Mouse (Mus musculus) cerebellum, adult 11 months (tissue): ENCODE measurements around the gene Mc3r.

Experiments
- DNase-seq: peaks from one replicate; pipeline ENCODE4 v3.0.0; 2022

The Mc3r gene

GRCm38 (mm10) chr2:172256956-172257355 is 8.7 kb downstream of the Mc3r start:
- no peak for DNase-seq

DNA sequence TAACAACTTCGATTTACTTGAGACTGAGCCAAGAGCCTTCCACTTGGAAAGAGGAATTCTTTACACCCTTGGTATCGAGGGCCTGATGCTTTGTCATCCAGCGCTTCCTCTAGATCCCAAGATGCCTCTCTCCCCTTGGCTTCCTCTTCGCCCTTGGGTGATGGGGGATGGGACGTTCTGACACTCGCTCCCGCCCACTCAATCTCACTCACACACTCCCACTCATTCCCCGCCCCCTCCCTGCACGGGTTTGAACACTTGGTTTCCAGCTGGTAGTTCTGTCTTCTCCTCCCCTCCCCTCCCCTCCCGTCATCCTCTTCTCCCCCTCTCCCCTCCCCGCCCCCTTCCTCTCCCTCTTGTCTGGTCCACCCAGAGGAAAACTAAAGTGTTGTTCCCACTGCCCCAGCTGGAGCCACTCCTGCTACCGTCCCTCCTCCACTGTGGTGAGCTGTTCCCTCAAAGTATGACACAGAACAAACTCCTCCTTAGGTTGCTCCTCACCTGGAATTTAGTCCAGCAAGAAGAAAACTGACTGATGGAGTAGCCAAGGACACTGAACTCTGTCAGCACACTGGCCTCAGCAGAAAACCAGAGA is 9.3 kb downstream of the Mc3r start:
- DNase-seq: no peak

DNA sequence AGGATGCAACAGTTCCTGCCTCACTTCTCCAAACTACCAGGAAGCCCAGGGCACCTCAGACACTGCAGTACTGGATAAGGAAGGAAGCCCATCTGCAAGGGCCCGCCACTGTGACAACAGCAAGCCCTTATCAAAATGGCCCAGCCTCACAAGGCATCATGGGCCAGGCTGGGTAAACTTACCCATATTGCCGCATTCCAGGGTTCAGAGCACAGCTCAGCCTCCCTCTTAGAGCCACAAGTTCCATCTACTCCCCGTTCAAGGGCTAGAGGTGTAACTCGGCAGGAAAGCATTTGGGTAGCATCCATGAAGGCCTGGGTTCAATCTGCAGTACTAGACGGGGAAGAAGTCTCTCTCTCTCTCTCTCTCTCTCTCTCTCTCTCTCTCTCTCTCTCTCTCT is 11.8 kb downstream of the Mc3r start:
- no peak for DNase-seq

- DNase-seq: no peak
These were observed 13.1 kb downstream of the Mc3r start for GRCm38 (mm10) chr2:172261441-172261840.

- DNase-seq: no peak
These were observed 14.9 kb downstream of the Mc3r start for GRCm38 (mm10) chr2:172263216-172263615.

DNA sequence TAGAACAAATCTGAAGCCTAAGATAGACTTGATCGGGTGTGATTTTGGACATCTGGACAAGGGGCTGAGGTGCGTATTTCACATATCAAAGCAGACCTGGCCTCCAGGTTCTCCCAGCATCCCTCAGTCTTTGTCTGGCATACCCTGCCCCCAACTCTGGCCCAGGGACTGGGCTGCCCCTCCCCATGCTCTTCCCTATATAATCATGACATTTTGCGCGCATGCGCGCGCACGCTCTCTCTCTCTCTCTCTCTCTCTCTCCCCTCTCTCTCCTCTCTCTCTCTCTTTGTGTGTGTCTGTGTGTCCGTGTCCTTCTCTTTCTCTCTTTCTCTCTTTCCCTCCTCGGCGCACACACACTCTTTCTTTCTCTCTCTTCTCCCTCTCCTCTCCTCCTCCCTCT is 21.6 kb downstream of the Mc3r start:
- no peak for DNase-seq

- no peak for DNase-seq
These were observed 22.2 kb downstream of the Mc3r start for GRCm38 (mm10) chr2:172270485-172270944.

DNA sequence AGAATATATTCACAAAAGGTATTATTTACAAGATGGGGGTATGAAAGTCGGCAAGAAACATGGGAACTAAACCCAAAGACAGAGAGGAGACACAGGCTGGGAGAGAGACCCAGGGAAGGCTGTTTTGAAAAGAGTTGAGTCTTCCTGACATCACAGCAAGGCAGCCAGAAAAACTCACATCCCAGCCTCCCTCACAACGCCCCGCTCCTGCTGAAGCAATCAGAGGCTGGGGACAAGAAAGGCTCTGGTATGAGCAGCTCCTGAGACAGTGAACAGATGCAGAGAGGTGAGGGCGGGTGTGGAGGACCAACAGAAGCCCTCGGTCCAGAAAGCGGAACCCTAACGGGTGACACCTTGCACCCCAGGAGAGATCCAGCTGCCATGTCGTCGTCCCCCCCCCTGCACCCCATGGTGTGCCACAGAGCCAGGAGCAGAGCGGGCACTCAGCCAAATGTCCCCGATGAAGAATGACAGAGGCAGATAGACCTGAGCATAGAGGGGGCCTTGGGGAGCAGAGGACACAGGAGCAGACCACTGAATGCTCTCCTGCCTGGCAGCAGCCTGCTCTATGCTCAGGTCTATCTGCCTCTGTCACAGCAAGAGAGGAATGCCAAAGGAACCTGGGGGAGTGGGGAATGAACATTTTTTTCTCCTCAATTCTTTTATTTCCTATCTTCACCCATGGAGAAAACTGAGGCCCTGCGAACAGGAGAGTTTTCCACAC is 22.8 kb downstream of the Mc3r start:
- no peak for DNase-seq

- no peak for DNase-seq
These were observed 26.4 kb downstream of the Mc3r start for GRCm38 (mm10) chr2:172274662-172275061.

DNA sequence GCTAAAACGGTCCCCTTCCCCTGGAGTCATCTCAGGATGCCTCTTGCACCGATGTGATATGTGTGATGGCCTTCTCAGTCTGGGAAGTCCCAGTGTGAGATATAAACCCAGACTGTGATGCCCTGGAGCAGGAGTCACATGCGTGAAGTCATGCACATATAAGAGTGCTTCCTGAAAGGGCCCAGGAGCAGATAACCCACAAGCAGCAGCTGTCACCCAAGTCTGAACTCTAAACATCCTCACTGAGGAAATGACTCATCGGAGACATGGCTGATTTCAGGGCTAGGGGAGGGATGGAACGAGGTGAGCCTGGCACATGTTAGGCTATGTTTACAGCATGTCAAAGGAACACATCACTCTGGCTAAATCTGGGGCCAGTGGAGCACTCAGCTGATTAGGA is 27.9 kb downstream of the Mc3r start:
- DNase-seq: no peak

DNA sequence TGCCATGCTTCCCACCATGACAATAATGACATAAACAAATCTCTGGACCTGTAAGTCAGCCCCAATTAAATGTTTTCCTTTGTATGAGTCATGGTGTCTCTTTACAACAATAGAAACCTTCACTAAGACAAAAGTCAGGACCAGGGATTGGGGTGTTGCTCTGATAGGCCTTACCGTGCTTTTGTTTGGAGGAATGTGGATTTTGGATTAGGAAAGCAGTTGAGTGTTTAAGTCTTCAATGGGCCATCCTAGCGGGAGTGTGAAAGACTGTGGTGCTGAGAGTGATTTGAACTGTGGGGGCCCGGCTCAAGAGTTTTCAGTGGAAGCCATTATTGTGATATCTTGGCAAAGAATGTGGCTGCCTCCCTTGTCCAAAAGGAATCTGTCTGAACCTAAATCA is 30.7 kb downstream of the Mc3r start:
- DNase-seq: no peak

GRCm38 (mm10) chr2:172282071-172282710 is 33.9 kb downstream of the Mc3r start:
- no peak for DNase-seq

DNA sequence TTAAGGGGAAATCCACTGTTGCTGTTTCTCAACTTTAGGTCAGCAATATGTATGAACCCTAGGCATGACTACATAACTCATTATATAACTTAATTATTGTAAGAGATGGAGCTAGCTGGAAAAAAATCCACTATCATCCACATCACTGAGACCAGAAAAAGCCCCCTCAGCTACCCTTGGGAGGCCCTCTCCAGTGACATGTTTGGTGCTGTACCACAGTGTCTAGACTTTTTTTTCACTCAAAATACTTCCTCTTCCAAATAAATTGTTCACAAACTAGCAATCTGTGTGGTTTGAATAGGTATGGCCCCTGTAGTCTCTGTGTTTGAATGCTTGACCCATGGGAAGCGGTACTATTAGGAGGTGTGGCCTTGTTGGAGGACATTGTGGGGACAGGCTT is 39.4 kb downstream of the Mc3r start:
- no peak for DNase-seq

GRCm38 (mm10) chr2:172288965-172289364 is 40.7 kb downstream of the Mc3r start:
- DNase-seq: no peak

GRCm38 (mm10) chr2:172289632-172290031 is 41.3 kb downstream of the Mc3r start:
- DNase-seq: no peak

- no peak for DNase-seq
These were observed 42.2 kb downstream of the Mc3r start for GRCm38 (mm10) chr2:172290474-172290873.

GRCm38 (mm10) chr2:172291025-172291424 is 42.7 kb downstream of the Mc3r start:
- DNase-seq: no peak

DNA sequence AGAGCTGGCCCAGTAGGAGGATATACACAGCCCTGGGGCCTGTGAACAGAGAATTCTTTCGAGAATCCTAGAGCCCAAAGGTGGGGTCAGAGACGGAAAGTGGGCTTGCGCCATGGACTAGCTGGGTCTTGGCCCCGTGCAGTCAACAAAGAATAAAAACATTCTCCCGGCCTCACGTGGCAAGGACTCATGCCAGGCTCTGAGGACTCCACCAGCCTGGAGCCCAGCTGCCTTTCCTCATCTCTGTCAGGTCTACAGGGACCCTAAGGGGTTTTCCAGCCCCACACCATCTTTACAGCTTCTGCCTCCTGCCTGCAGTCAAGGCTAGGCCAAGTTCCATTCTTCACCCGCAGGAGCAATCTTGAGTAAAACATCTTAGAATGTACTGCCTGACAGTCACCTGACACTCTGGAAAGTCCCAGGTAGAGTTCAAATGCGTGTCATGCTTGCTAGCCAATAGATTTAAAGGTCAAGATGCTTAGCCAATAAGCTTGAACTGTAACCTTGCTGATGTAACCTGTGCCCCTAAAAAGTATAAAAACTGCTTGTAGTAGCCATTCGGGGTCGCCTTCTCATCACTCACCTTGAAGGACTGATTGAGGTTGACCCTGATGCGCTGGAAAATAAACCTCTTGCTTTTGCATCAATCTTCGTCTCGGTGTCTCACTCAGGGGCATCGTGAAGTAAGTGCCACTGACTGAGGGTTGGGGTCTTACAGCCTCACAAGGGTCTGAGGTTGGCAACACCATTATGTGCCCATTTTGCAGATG is 43.6 kb downstream of the Mc3r start:
- DNase-seq: no peak

DNA sequence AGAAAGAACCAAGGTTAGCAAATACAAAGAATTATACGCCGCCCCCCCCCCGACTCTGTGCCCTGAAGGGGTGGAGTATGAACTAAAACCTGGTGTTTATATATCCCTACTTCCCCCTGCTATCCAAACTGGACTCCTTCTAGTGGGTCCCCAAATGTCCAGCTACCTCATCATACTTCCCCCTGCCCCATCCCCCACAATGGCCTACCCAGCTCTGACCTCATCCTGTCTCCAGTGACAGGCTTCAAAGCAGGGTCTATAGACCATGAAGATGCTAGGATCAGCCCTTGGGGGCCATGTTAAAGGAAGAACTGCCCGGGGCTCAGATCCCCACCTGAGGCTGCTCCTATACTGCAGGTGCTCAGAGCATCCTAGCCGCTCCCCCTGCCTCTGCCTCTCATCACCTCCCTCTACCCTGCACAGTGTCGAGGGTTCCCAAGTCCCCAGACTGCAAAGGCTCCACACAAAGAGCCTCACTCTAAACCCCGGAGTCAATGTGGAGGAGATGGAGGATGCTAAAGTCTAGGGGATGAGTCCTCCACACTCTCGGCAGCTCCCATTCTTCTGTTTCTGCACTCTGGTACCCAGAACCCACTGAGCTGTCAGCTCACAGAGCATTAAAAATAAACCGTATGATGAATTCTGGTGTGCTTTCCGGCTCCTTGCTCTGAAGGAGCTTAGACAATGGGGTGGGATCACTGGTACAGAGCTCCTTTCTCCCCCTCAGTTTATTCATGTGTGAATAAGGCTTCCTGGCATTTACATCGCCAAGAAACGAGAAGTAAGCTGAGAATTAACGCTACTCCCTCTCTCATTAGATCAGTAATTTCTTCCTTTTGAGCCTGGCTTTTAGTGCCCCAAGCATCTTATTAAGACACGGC is 44.5 kb downstream of the Mc3r start:
- no peak for DNase-seq

- DNase-seq: no peak
These were observed 49.8 kb downstream of the Mc3r start for GRCm38 (mm10) chr2:172298083-172298482.

GRCm38 (mm10) chr2:172298542-172298941 is 50.2 kb downstream of the Mc3r start:
- DNase-seq: no peak

GRCm38 (mm10) chr2:172299126-172299921 is 51.0 kb downstream of the Mc3r start:
- DNase-seq: no peak
